Mouse (Mus musculus) bone marrow, adult 2 months (tissue): Measurements from ENCODE around the gene Mageb4.
"Not testable (repeated sequence)": the region's sequence is repeated elsewhere in the genome, so short reads cannot be mapped to it uniquely, and the experiment has no call there.

Experiments
- CTCF ChIP-seq: fragments of 200-500 bp; IDR thresholded peaks from 2 replicates; pipeline ENCODE4 v1.5.1; 2011; ENCODE audit warnings: low read length, control low read depth; ENCODE audit not compliant: control insufficient read depth, insufficient read depth
- POLR2A ChIP-seq: fragments of 200-500 bp; IDR thresholded peaks from 2 replicates; pipeline ENCODE4 v1.6.1; 2011; ENCODE audit warnings: low read depth, mild to moderate bottlenecking, control low read depth, low read length, borderline replicate concordance; ENCODE audit not compliant: control insufficient read depth

- not testable (repeated sequence) for TF ChIP-seq POLR2A, CTCF
Observed at GRCm38 (mm10) chrX:86245950-86246349, 58.9 kb downstream of the Mageb4 start.
